Mouse (Mus musculus) testis, postnatal 14 days (tissue): ENCODE data around the gene Gm17545.
"Not testable (repeated sequence)": the region's sequence is repeated elsewhere in the genome, so short reads cannot be mapped to it uniquely, and the experiment has no call there.

ENCODE experiments used
- DNase-seq: peaks from one replicate; pipeline ENCODE4 v3.0.0; 2021; ENCODE audit warnings: low spot score

Gm17545 gene

DNA sequence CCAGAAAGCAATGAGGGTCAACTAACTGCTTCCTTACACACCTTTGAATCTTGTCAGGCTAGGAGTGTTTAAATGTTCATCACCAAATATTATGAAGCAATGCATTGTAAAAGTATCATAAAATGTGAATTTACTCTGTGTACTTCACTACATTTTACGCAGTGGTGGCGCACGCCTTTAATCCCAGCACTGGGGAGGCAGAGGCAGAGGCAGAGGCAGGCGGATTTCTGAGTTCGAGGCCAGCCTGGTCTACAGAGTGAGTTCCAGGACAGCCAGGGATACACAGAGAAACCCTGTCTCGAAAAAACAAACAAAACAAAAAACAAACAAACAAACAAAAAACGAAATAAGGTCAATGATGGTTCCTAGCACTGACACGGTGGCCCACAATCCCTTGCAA lies at the start of gene Gm17545:
Gene Gm17545, plus strand, starts transcription at position 301 of the 400 bp plus-strand sequence.
- DNase-seq, result not testable (repeated sequence)

DNA sequence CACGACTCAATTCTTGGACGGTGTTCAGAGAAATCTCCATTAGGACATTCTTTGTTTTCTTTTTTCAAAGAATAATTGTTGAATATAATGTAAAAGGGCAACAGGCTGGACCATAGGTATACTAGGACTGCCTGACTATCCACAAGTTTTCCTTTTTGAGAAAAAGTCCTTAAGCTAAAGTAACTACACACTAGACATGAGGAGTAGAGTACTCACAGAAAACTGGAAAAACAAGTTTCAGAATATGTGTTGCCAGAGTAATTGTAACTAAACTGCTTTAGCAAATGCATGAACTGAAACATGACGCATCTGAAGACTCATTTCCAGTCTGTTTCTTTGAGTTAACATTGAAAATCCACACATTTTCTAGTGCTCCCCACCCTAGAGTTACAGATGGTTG lies 48.7 kb upstream of the Gm17545 start:
- DNase-seq, result no peak

DNA sequence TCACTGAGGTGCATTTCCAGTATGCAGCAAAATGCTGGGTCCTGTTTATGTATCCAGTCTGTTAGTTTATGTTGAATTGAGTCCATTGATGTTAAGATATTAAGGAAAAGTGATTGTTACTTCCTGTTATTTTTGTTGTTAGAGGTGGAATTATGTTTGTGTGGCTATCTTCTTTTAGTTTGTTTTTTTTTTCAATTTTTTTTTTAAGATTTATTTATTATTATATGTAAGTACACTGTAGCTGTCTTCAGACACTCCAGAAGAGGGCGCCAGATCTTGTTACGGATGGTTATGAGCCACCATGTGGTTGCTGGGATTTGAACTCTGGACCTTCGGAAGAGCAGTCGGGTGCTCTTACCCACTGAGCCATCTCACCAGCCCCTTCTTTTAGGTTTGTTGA lies 46.5 kb upstream of the Gm17545 start:
- not testable (repeated sequence) for DNase-seq

DNA sequence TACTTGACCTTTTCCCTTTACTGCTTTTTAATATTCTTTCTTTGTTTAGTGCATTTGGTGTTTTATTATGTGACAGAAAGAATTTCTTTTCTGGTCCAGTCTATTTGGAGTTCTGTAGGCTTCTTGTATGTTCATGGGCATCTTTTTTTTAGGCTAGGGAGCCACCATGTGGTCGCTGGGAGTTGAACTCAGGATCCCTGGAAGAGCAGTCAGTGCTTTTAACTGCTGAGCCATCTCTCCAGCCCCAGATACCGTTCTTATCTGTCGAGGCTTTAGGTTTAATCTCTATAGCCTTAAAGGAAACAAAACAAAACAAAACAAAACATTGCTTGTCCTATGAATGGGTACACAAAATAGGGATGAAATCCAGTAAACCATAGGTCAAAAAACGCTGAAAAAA lies 45.7 kb upstream of the Gm17545 start:
- not testable (repeated sequence) for DNase-seq

DNA sequence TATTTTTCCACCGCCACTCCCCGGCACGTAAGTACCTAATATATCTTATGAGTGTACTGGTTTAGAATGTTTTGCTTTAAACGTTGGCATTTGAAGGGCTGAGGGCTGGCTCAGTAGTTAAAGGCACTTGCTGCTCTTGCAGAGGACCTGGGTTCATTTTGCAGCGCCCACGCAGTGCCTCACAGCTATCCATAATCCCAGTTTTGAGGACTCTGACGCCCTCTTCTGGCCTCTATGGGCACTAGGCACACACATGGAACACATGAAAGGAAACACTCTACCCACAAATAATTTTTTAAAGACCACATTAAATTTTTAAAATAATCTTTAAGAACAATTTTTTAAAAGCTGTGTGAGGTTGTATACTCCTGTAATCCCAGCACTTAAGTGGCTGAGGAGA lies 44.6 kb upstream of the Gm17545 start:
- no peak for DNase-seq

DNA sequence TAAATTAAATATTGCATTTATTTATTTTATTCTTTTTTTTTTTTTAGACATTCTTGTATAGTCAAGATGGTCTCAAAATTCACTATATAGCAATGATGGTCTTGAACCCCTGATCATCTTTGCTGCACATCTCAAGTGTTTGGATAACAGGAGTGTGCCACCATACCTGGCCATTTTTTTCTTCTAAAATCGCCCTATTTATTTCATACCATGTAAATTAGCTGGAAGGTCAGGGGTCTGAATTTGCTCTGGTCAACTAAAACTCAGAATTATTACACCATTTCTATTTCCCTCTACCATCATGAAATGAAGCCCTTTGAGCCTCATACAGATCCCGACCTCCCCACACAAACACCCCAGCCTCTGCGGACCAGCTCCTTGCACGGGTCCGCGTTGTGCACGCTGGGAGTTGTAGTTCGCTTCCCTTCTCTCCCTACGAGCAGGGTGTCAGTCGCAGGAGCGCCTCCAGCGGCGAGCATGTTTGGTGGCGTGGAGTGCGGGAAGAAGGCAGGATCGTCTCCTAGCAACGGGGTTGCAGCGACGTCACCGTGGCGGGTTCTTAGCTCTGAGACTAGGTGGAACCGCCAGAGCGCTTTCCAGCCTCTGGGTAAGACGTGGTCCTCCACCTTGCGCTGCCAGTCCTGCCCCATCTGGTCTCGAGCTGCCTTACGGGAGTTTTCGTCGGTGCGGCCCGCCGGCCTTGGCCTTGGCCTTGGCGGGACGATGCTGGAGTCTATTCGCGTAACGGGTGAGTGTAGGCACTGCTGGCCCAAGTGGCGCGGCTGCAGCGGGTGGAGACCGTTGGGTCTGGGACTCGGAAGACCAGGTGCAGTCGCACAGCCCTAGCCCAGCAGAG lies 42.9 kb upstream of the Gm17545 start, which contains the start of gene 9530077C05Rik:
Gene 9530077C05Rik, plus strand, starts transcription at position 512 of the 856 bp plus-strand sequence.
- DNase-seq, result peak; percentile 94

DNA sequence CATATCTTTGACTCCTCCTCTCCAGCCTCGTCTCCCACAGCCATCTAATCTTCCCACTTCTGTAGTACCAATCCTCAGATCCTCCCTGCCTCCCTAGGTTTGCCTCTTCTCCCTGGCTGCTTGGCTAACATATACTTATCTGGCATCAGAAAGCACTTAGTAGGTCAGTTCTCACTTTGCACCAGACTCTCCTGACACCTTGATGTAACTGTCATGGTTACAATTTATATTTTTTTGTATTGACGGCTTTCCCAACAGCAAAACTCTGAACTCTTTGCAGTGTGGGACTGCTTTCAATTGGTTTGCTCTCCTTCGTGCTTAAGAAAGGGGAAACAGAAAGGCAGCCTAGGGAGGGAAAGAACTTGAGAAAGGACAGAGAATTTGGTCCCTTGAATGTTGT lies 37.9 kb upstream of the Gm17545 start:
- DNase-seq, result no peak

DNA sequence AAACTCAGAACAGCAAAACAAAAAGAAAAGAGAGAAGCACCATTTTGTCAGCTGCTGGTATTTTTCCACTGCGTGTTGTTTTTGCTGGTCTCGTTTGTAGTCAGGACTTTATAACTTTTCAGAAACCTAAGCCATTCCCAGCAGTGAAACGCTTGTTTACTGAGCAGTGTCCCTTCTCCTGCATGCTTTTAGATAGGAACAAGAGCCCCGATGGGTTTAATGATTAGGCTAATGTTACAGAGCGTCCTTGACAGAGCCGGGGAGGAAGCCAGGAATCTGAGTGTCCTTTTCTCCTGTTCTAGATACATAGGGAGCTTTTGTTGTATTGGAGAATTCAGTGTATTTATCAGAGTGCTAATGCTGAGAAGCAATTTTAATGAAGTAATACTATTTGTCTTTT lies 36.5 kb upstream of the Gm17545 start:
- DNase-seq, result peak; percentile 36

DNA sequence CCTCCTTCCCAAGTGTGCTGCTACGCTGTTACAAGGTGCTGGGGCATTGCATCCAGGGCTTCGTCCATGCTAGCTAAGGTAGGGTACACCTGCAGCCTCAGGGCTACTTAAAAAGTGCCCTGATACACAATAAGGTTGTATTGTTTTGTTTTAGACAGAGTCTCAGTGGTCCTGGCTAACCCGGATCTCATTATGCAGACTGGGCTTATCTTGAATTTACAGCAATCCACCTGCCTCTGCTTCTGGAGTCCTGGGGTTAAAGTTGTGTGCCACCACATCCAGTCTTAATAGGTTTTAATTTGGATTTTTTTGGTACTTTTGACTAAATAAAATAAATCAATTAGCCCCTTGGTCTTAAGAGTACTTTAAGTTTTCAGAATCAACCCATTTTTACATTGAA lies 34.2 kb upstream of the Gm17545 start:
- no peak for DNase-seq

DNA sequence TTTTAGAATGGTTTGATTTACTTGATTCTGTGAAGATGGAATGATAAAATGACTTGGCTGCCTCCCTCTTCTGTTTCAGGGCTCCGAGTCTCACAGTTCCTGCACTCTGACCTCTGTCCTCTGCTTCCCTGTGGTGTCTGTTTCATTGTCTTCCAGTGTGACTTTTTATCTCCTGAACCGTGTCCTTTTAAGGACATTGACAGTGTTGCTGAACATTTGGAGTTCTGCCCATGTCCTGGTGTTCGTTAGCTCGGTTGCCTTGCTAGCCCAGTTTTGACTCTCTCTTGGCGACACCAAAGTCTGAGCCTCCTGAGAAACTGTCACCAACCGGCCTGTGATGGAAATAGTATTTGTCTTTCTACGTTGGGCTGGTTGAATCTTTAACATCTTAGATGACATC lies 33.6 kb upstream of the Gm17545 start:
- peak; percentile 23 for DNase-seq

DNA sequence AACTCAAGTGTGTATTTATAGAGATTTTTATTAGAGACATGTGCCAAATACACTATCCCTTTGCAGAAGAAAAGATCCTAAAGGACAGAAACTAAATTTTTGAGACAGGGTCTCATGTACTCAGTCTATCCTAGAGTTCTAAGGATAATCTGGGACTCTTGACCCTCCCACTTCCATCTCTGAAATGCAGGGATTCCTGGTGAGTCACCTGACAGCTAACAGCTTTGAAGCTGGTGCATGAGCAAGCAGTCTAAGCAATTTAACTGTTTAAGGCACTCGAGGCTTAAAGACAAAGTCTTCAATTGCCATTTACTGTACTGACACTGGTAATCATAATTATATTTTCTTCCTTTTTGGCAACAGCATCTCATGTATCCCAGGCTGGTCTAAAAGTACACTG lies 31.5 kb upstream of the Gm17545 start:
- DNase-seq, result no peak

DNA sequence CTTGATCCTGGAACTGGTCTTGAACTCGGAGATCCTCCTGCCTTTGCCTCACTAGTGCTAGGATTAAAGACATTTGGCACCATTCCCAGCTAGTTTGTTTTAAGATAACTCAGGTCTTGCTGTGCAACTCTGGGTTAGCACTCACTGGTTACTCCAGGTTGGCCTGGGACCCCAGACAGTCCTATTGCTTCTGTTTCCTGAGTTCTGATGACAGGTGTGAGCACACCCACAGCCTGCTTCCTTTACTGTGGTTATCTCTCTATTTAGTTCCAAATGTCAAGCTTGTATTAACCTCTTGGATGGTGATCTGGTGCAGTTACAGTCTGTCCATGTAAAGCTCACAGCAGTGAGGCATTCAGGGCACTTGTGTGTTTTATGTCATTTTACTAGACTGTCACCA lies 30.6 kb upstream of the Gm17545 start:
- no peak for DNase-seq

DNA sequence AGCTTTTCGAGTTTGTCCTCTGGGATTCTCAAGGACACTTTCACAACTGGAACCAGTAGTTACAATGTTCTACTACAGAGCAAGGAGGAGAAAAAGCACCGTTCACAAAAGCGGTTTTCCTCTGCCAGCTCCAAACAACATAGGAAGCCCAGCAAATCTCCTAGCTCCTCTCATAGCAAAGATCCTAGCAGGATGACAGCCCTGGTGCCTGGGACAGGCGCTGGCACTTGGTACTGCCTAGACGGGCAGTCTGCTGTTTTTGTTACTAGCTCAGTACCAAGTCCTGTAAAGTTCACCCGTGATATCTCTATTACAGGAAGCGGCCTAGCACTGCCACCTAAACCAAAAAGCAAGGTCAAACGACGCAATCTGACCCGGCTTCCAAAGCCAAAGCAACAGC lies 29.9 kb upstream of the Gm17545 start:
- no peak for DNase-seq

DNA sequence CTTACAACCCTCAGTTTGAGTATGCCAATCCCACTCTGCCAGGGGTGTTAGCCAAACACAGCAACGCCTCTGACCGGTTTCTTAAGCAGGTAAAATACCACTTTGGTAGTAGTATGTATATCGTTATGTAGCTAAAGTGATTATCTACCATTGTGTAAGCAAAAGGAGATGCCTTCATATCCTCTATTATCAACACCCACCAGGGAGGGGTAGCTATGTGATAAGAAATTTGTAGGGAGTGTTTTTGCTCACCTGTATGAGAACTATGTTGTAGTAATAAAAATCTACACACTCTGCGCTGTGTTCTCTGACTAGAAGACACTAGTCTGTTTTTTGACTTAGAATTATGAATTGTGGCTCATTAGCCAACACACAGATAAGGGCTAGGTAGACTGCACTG lies 29.4 kb upstream of the Gm17545 start:
- no peak for DNase-seq

DNA sequence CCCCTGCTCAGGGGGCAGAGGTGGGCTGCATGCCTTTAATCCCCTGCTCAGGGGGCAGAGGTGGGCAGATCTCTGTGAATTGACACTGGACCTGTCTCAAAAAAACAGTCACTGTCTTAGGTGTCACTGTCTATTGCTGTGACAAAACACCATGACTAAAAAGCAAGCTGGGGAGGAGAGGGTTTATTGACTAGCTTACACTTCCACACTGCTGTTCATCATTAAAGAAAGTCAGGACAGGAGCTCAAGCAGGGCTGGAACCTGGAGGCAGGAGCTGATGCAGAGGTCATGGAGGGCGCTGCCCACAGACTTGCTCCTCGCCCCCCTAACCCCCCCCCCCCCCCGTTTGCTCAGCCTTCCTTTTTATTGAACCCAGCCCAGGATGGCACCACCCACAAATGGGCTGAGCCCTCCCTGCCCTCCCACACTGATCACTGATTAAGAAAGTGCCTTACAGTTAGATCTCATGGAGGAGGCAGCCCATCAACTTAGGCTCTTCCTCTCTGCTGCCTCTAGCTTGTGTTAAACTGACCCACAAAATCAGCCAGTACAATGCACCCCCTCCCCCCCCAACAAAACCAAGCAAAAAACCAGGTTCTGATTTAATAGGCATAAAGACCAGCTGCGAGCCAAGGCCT lies 25.9 kb upstream of the Gm17545 start:
- no peak for DNase-seq

DNA sequence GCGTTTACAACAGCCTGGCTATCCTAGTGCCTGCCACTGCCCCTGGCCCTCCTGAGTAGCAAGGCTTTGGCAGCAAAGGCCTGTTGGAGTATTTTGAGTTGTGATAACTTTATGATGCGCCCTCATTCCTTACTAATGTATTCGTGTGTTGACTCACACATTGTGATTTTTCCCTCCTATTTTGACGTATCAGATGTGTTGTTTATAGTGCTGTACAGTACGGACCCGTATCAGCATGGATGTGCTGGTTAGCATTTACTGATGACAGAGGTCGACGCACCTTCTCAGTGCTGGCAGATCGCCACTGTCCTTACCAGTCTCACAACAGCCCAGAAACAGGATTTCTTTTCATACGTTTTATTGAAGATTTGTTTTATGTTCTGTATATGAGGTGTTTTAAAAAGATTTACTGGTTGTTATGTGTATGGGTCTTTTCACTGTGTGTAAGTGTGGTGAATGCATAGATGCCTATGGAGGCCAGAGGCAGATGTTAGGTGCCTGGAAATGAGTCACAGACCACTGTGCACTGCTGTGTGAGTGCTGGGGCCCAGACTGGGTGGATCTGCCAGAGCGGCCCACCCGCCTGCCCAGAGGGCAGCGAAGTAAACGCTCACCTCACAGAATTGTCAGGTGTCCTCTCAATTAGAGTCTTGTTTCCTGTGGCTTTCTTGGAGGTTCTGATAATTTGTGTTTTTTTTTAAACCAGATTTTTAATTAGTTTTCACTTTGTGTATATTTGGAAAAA lies 25.3 kb upstream of the Gm17545 start:
- no peak for DNase-seq

DNA sequence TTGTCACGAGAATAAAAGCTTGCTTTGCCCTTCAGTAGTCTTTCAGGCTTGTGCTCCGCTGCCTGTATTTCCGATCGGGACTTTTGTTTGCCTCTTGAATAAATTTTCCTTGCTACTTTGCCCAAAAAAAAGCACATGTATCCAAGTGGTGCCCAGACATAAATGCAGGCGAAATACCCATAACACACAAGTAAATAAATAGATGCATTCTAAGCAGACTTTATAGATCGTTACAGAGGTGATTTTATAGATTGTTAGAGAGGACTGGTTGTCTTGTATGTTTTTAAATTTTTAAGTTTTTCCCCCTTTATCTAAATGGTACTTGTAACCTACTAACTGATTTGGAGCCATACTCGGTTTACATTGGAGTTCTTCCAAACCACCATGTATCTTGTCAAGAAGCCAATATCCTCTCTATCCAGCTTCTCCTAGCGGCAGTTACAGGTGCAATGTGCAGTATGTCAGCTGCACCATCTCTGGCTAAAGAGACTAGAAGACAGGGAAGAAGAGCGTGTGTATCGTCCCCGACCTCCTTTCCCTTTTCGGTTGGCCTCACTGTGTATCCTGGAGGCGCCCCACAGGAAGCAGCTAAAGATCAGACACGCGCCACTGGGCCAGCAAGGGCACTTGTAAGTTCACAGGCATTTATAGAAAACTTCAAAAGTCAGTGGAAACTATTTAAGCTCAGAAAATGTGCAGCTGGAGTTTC lies 24.4 kb upstream of the Gm17545 start:
- DNase-seq, result no peak

DNA sequence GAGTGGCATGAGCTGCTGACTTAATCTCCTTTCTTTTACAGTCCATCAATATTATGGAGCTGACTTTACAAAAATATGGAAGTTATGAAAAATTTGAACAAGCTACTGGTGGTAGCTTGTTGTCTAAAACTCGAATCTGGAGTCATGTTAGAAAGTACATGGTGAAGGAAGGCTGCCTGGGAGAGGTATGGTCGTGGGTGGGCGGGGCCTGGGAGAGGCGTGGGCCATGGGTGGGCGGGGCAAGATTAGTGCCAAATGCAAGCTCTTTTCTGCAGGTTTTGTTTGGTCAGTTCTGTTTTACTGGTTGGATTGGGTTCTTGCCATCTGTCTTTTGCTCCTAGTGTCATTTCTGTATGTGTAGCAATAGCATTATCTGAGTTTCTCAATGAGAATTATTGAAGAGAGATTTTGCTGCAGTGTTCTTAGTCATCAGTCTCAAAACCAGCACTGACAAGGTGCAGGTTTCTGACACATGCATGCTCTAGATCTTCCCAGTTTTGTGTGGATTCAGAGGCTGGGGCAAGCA lies 23.7 kb upstream of the Gm17545 start:
- no peak for DNase-seq

DNA sequence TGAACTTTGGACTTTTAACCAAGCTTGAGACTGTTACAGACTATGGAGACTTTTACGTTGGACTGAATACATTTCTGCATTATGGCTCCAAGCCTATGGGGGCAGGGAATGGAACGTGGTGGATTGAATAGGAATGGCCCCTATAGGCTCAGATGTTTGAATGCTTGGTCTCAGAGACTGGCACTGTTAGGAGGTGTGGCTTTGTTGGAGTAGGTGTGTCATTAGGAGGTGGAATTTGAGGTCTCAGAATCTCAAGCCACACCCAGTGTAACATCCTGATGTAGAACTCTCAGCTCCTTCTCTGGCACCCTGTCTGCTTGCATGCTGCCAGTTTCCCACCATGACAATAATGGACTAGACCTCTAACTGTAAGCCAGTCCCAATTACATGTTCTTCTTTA lies 20.9 kb upstream of the Gm17545 start:
- DNase-seq, result no peak

DNA sequence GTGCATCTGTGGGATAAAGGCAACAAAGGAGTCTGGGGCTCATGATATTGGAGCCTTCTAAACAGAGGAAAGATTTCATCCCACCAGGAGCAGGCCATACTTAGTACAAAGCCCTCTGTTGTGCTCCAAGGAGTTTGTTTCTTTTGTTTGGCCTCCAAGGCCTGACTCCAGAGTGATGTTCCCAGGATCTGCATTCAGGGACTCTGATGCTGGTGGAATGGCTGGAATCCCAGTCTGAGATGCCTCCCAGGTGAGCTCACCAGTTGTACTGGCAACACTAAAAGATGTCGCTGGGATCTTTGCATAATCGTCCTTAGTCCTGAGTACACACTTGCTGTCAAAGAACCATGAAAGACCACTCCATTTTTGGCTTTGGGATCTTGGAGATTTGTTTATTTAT lies 20.0 kb upstream of the Gm17545 start:
- no peak for DNase-seq

DNA sequence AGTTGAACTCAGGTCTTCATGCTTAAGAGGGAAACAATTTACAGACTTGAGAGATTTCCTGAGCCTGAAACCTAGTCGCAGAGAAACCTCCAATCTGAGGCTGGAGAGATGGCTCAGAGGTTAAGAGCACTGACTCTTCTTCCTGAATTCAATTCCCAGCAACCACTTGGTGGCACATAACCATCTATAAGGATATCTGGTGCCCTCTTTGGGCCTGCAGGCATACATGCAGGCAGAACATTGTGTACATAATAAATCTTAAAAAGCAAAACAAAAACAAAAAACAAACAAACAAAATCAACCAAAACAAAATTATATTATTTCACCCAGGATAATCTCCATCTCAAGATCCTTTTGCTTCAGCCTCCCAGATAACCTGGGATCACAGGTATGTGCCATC lies 15.3 kb upstream of the Gm17545 start:
- DNase-seq, result no peak

DNA sequence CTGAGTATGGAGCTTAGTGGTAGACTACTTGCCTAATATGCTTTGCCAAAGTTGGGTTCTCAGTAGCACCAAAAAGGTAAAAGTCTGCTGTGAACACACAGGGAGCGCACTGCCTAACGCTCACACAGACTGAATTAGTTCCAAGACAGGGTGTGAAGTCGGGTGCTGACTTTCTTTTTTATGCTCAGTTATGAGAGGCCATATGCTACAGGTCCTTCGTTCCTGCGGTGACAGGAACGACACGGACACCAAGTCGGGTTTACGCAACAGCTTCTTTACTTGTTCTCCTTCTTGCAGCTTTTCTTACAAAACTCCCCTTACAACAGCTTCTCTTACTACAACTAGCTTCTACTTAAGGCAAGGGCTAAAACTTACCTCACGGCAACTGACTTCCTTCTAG lies 10.9 kb upstream of the Gm17545 start:
- no peak for DNase-seq
